Mouse (Mus musculus) cerebellum, adult 2 months (tissue): ENCODE data around the gene Zbtb38. TPM values are rescaled to one million over a fixed set of nuclear protein-coding genes. Genes with fewer than 3 reads are reported as not detected.

ENCODE experiments used
- DNase-seq, 2 experiments: peaks; one replicate each; pipeline ENCODE4 v3.0.0; 2021
- H3K27ac ChIP-seq: fragments of 200-500 bp; 2 replicates; pipeline ENCODE4 v1.5.1; 2012; ENCODE audit warnings: low read length, control low read depth, inconsistent platforms; ENCODE audit not compliant: insufficient read depth
- H3K27me3 ChIP-seq: fragments of 200-500 bp; 2 replicates; pipeline ENCODE4 v1.6.1; 2012; ENCODE audit warnings: inconsistent platforms, mild to moderate bottlenecking, low read length, moderate library complexity; ENCODE audit not compliant: control insufficient read depth, insufficient read depth
- H3K4me1 ChIP-seq: fragments of 200-500 bp; 2 replicates; pipeline ENCODE4 v1.6.1; 2011; ENCODE audit warnings: low read length; ENCODE audit not compliant: control insufficient read depth, insufficient read depth
- H3K4me3 ChIP-seq: fragments of 200-500 bp; replicated peaks from 2 replicates; pipeline ENCODE3; 2011; ENCODE audit warnings: mild to moderate bottlenecking, low read depth, low read length, control low read depth; ENCODE audit not compliant: insufficient read depth
- CTCF ChIP-seq: fragments of 200-500 bp; IDR thresholded peaks from 2 replicates; pipeline ENCODE4 v1.5.1; 2011; ENCODE audit warnings: low read depth, mild to moderate bottlenecking, control low read depth, low read length, moderate library complexity, borderline replicate concordance; ENCODE audit not compliant: insufficient read depth
- POLR2A ChIP-seq: fragments of 200-500 bp; IDR thresholded peaks from 2 replicates; pipeline ENCODE4 v1.6.1; 2011; ENCODE audit warnings: low read length, control low read depth, borderline replicate concordance; ENCODE audit not compliant: insufficient read depth
- WGBS: fragments of 180-500 bp; shearing (Covaris S2); methylation state at CpG from one replicate; pipeline ENCODE4 v1.1.7; 2018; 5-methylcytosine and 5-hydroxymethylcytosine counted together
- polyA plus RNA-seq: library from polyadenylated mRNA; depleted of rRNA; stranded (reverse); fragments of >200 nt; gene quantifications from 2 replicates; pipeline ENCODE4 v1.2.3, GENCODE M21; 2012

The Zbtb38 gene
- polyA plus RNA-seq, 1 experiment, result 19.2 TPM

DNA sequence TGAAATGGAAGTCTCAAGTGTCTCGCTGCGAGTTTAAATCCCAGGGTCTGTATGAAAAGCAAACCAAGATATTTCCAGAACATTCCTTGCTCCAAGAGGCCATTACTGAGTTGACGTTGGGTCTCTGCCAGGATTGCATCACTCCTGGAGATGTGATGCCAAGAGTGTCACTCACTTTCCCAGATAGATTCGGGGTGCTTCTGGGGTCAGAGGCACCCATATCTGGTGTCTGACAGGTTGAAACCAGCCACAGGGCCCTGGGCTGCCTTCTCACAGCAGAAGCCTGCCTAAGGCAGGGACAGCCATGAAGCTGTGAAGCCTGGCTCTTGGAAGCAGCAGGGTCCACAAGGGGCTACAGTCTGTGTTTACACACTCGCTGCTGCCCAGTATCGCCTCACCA, 24.9 kb downstream of the Zbtb38 start:
- H3K27me3 ChIP-seq, result no peaks in the 10 kb centered on the region
- no peak for DNase-seq
- WGBS, result 79% methylated on average over 6 of the region's 6 CpGs
- H3K4me3 ChIP-seq, result no peak overlapping the region
- no peak overlapping the region for H3K27ac ChIP-seq
- TF ChIP-seq POLR2A (no peak), CTCF (no peak)
- peaks cover 3% of the 10 kb centered on the region; the same call in 1 of the 2 replicates for H3K4me1 ChIP-seq

DNA sequence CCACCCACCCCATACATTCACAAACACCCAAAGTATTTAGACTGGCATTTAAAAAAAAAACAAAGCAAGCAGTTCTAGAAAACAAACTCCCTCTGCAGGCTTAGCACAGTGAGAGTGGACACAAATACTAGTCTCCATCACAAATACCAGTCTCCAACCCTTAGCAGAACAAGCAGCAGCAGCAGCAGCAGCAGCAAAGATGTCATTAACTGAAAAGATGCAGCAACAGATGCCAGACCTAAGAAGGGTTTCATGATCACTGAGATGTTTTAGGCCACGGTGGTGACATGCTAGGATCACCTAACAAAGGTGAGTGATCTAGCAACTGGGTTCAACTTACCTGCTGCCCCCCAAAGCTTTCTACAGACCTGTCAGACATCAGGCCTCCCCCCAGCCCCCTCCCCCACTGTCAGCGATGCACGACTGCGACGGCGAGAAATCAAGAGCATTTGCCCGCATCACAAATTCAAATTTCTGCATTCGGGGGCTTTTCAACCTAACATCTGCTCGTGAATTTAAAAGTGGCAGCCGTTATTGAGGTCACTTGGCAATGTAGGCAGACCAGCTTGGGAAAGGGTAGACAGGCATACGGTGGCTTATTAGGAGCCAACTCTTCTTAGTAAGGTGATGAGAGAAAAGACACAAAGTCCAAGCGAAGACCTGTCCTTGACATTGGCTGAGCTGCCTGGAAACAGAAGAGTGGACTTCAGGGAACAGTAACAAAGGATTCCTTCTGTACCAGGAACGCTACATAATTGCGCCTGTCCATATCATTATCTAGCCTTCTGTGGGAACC, 26.1 kb downstream of the Zbtb38 start:
- TF ChIP-seq CTCF (no peak), POLR2A (no peak)
- H3K27ac ChIP-seq, result peak overlapping the region; percentile 37; the same call in 1 of the 2 replicates
- 10% methylated on average over 14 of the region's 14 CpGs for WGBS
- no peaks in the 10 kb centered on the region for H3K27me3 ChIP-seq
- H3K4me1 ChIP-seq, result peaks cover 3% of the 10 kb centered on the region; the same call in 1 of the 2 replicates
- peak; percentile 54 to 75 for DNase-seq
- H3K4me3 ChIP-seq, result no peak overlapping the region

GRCm38 (mm10) chr9:96725582-96726320, 26.9 kb downstream of the Zbtb38 start:
- DNase-seq, result peak in 1 of 2 experiments; percentile 17
- Histone ChIP-seq H3K27me3 (no peaks in the 10 kb centered on the region), H3K4me1 (peaks cover 5% of the 10 kb centered on the region; the same call in 1 of the 2 replicates), H3K4me3 (no peak overlapping the region), H3K27ac (no peak overlapping the region)
- 65% methylated on average over 9 of the region's 9 CpGs for WGBS
- TF ChIP-seq POLR2A (no peak), CTCF (no peak)

GRCm38 (mm10) chr9:96723650-96724049, 29.0 kb downstream of the Zbtb38 start:
- Histone ChIP-seq H3K4me1 (peaks cover 8% of the 10 kb centered on the region; the same call in 1 of the 2 replicates), H3K4me3 (no peak overlapping the region), H3K27ac (no peak overlapping the region), H3K27me3 (no peaks in the 10 kb centered on the region)
- 97% methylated on average over 6 of the region's 6 CpGs for WGBS
- TF ChIP-seq CTCF (no peak), POLR2A (no peak)
- DNase-seq, result no peak

DNA sequence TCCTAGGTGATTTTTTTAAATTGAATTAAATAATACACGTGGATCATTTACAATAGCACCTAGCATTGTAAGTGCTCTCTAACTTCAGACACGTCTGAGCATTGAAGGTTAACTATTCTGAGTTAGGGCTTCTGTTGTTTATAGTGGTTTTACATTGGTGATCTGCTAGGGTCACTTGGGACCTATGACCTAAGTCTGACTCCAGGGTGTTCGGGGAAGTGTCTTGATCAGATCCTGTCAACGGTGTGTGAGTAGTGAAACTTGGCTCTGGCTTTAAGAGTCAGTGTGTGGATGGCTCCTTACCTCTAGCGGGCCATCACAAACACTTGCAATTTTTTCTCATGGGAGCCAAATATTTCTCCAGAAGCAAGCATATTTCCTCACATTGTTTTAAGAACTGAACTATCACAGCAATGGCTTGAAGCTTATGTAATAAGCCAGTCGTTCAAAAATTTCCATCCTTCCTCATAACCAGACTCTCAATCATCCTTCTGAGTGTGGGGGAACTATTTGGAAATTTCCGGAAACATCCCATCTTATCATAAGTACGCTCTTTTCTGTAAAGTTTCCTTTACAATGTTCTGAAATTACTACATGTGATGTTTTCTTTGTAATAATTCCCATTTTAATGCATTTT, 31.4 kb downstream of the Zbtb38 start:
- WGBS, result 85% methylated on average over 8 of the region's 8 CpGs
- TF ChIP-seq CTCF (no peak), POLR2A (no peak)
- H3K27me3 ChIP-seq, result no peaks in the 10 kb centered on the region
- H3K27ac ChIP-seq, result no peak overlapping the region; the same call in 1 of the 2 replicates
- H3K4me1 ChIP-seq, result peaks cover 5% of the 10 kb centered on the region; the same call in 1 of the 2 replicates
- no peak overlapping the region for H3K4me3 ChIP-seq
- DNase-seq, result no peak

GRCm38 (mm10) chr9:96720510-96721162, 32.0 kb downstream of the Zbtb38 start:
- Histone ChIP-seq H3K4me3 (peak overlapping the region; percentile 86), H3K4me1 (peaks cover 5% of the 10 kb centered on the region; the same call in 1 of the 2 replicates), H3K27ac (peak overlapping the region; percentile 37; the same call in 1 of the 2 replicates), H3K27me3 (no peaks in the 10 kb centered on the region)
- peak in 1 of 2 experiments; percentile 28 for DNase-seq
- WGBS, result 38% methylated on average over 11 of the region's 11 CpGs
- TF ChIP-seq POLR2A (no peak), CTCF (no peak)
